Mouse (Mus musculus): ENCODE data around the gene Adam12. TPM values are rescaled to one million over a fixed set of nuclear protein-coding genes. Genes with fewer than 3 reads are reported as not detected.
A peak's percentile ranks its signal among the peaks of the same experiment; 100 is the strongest.

Adam12 gene
- polyA plus RNA-seq, 1 experiment from 2014 or later, result 7.3 TPM

- H3K27me3 ChIP-seq, result no peaks in the 10 kb centered on the region
- H3K36me3 ChIP-seq, result no peaks in the 10 kb centered on the region
- WGBS, result 78% methylated on average over 4 of the region's 4 CpGs
- no peak overlapping the region for H3K27ac ChIP-seq
- H3K4me2 ChIP-seq (replicated peaks), result no peak overlapping the region
- H3K4me3 ChIP-seq, result no peak overlapping the region
- H3K9me3 ChIP-seq, result no peaks in the 10 kb centered on the region
- no peaks in the 10 kb centered on the region for H3K4me1 ChIP-seq
- no peak for ATAC-seq (ENCODE audit: low FRiP score, low read depth)
- H3K9ac ChIP-seq, result no peak overlapping the region
Measured at GRCm38 (mm10) chr7:134062629-134063028, 169.3 kb downstream of the Adam12 start.

GRCm38 (mm10) chr7:134052486-134052885 is 179.5 kb downstream of the Adam12 start:
- no peak for ATAC-seq (ENCODE audit: low FRiP score, low read depth)
- Histone ChIP-seq H3K36me3 (no peaks in the 10 kb centered on the region), H3K27ac (no peak overlapping the region), H3K4me3 (no peak overlapping the region), H3K4me1 (no peaks in the 10 kb centered on the region), H3K27me3 (no peaks in the 10 kb centered on the region), H3K9me3 (no peaks in the 10 kb centered on the region), H3K9ac (no peak overlapping the region), H3K4me2 (replicated peaks) (no peak overlapping the region)
- WGBS, result 36% methylated on average over 2 of the region's 2 CpGs

- H3K4me2 ChIP-seq (replicated peaks), result no peak overlapping the region
- H3K27ac ChIP-seq, result no peak overlapping the region
- H3K9ac ChIP-seq, result no peak overlapping the region
- no peaks in the 10 kb centered on the region for H3K36me3 ChIP-seq
- 87% methylated on average over 1 of the region's 1 CpGs for WGBS
- no peaks in the 10 kb centered on the region for H3K27me3 ChIP-seq
- no peaks in the 10 kb centered on the region for H3K4me1 ChIP-seq
- no peaks in the 10 kb centered on the region for H3K9me3 ChIP-seq
- ATAC-seq (ENCODE audit: low FRiP score, low read depth), result no peak
- no peak overlapping the region for H3K4me3 ChIP-seq
Measured at GRCm38 (mm10) chr7:134050371-134050770, 181.6 kb downstream of the Adam12 start.

GRCm38 (mm10) chr7:134046376-134046775 is 185.6 kb downstream of the Adam12 start:
- no peaks in the 10 kb centered on the region for H3K4me1 ChIP-seq
- H3K36me3 ChIP-seq, result no peaks in the 10 kb centered on the region
- ATAC-seq (ENCODE audit: low FRiP score, low read depth), result no peak
- WGBS, result 89% methylated on average over 3 of the region's 3 CpGs
- no peak overlapping the region for H3K4me2 ChIP-seq (replicated peaks)
- no peak overlapping the region for H3K27ac ChIP-seq
- no peak overlapping the region for H3K9ac ChIP-seq
- H3K9me3 ChIP-seq, result no peaks in the 10 kb centered on the region
- H3K27me3 ChIP-seq, result no peaks in the 10 kb centered on the region
- H3K4me3 ChIP-seq, result no peak overlapping the region

GRCm38 (mm10) chr7:134043576-134043975 is 188.4 kb downstream of the Adam12 start:
- H3K4me2 ChIP-seq (replicated peaks), result no peak overlapping the region
- H3K27me3 ChIP-seq, result no peaks in the 10 kb centered on the region
- H3K4me1 ChIP-seq, result no peaks in the 10 kb centered on the region
- no peak overlapping the region for H3K27ac ChIP-seq
- H3K9me3 ChIP-seq, result no peaks in the 10 kb centered on the region
- H3K36me3 ChIP-seq, result no peaks in the 10 kb centered on the region
- no peak overlapping the region for H3K4me3 ChIP-seq
- no peak overlapping the region for H3K9ac ChIP-seq
- ATAC-seq (ENCODE audit: low FRiP score, low read depth), result no peak

GRCm38 (mm10) chr7:134042614-134043013 is 189.3 kb downstream of the Adam12 start:
- H3K4me2 ChIP-seq (replicated peaks), result no peak overlapping the region
- no peaks in the 10 kb centered on the region for H3K9me3 ChIP-seq
- no peak for ATAC-seq (ENCODE audit: low FRiP score, low read depth)
- H3K27me3 ChIP-seq, result no peaks in the 10 kb centered on the region
- no peaks in the 10 kb centered on the region for H3K4me1 ChIP-seq
- H3K9ac ChIP-seq, result no peak overlapping the region
- H3K27ac ChIP-seq, result no peak overlapping the region
- H3K36me3 ChIP-seq, result no peaks in the 10 kb centered on the region
- no peak overlapping the region for H3K4me3 ChIP-seq

- WGBS, result 85% methylated on average over 2 of the region's 2 CpGs
- Histone ChIP-seq H3K36me3 (no peaks in the 10 kb centered on the region), H3K4me3 (no peak overlapping the region), H3K9me3 (no peaks in the 10 kb centered on the region), H3K27ac (no peak overlapping the region), H3K27me3 (no peaks in the 10 kb centered on the region), H3K4me2 (replicated peaks) (no peak overlapping the region), H3K9ac (no peak overlapping the region), H3K4me1 (peaks cover 25% of the 10 kb centered on the region)
- ATAC-seq (ENCODE audit: low FRiP score, low read depth), result no peak
Measured at GRCm38 (mm10) chr7:134033939-134034338, 198.0 kb downstream of the Adam12 start.

- peak overlapping the region; percentile 44; the same call in 1 of the 2 replicates for H3K27ac ChIP-seq
- 24% methylated on average over 6 of the region's 6 CpGs for WGBS
Measured at GRCm38 (mm10) chr7:134032959-134033366, 199.0 kb downstream of the Adam12 start.

GRCm38 (mm10) chr7:134031787-134032186 is 200.2 kb downstream of the Adam12 start:
- no peak for ATAC-seq (ENCODE audit: low FRiP score, low read depth)
- Histone ChIP-seq H3K27ac (peak overlapping the region; percentile 61), H3K4me1 (peaks cover 43% of the 10 kb centered on the region), H3K9ac (no peak overlapping the region), H3K4me3 (no peak overlapping the region), H3K9me3 (no peaks in the 10 kb centered on the region), H3K27me3 (no peaks in the 10 kb centered on the region), H3K4me2 (replicated peaks) (no peak overlapping the region), H3K36me3 (no peaks in the 10 kb centered on the region)
- WGBS, result 93% methylated on average over 6 of the region's 6 CpGs

More at GRCm38 (mm10) chr7:134032959-134033366, 199.0 kb downstream of the Adam12 start:
- Histone ChIP-seq H3K4me3 (no peak overlapping the region), H3K4me2 (replicated peaks) (no peak overlapping the region), H3K9ac (no peak overlapping the region), H3K27me3 (no peaks in the 10 kb centered on the region), H3K36me3 (no peaks in the 10 kb centered on the region), H3K4me1 (peaks cover 32% of the 10 kb centered on the region), H3K9me3 (no peaks in the 10 kb centered on the region)
- ATAC-seq (ENCODE audit: low FRiP score, low read depth), result peak; percentile 57

GRCm38 (mm10) chr7:134031256-134031655 is 200.7 kb downstream of the Adam12 start:
- no peaks in the 10 kb centered on the region for H3K9me3 ChIP-seq
- no peak overlapping the region for H3K4me2 ChIP-seq (replicated peaks)
- H3K36me3 ChIP-seq, result no peaks in the 10 kb centered on the region
- H3K27ac ChIP-seq, result peak overlapping the region; percentile 74
- H3K4me1 ChIP-seq, result peaks cover 49% of the 10 kb centered on the region
- H3K27me3 ChIP-seq, result no peaks in the 10 kb centered on the region
- no peak for ATAC-seq (ENCODE audit: low FRiP score, low read depth)
- peak overlapping the region; percentile 8; the same call in 1 of the 2 replicates for H3K9ac ChIP-seq
- H3K4me3 ChIP-seq, result no peak overlapping the region
- WGBS, result 52% methylated on average over 2 of the region's 2 CpGs

- no peak overlapping the region for H3K4me3 ChIP-seq
- peaks cover 47% of the 10 kb centered on the region for H3K4me1 ChIP-seq
- H3K36me3 ChIP-seq, result no peaks in the 10 kb centered on the region
- ATAC-seq (ENCODE audit: low FRiP score, low read depth), result no peak
- H3K9ac ChIP-seq, result no peak overlapping the region
- H3K4me2 ChIP-seq (replicated peaks), result no peak overlapping the region
- H3K27me3 ChIP-seq, result no peaks in the 10 kb centered on the region
- WGBS, result 40% methylated on average over 7 of the region's 7 CpGs
- peak overlapping the region; percentile 44; the same call in 1 of the 2 replicates for H3K27ac ChIP-seq
- H3K9me3 ChIP-seq, result no peaks in the 10 kb centered on the region
Measured at GRCm38 (mm10) chr7:134028281-134028830, 203.6 kb downstream of the Adam12 start.

- Histone ChIP-seq H3K27ac (peak overlapping the region; percentile 77; the same call in 1 of the 2 replicates), H3K4me3 (no peak overlapping the region), H3K27me3 (no peaks in the 10 kb centered on the region), H3K4me2 (replicated peaks) (no peak overlapping the region), H3K9me3 (no peaks in the 10 kb centered on the region), H3K4me1 (peaks cover 43% of the 10 kb centered on the region), H3K9ac (no peak overlapping the region), H3K36me3 (no peaks in the 10 kb centered on the region)
- no peak for ATAC-seq (ENCODE audit: low FRiP score, low read depth)
- 82% methylated on average over 5 of the region's 5 CpGs for WGBS
Measured at GRCm38 (mm10) chr7:134027020-134027415, 204.9 kb downstream of the Adam12 start.
